Mouse (Mus musculus) liver, embryonic 14.5 days (tissue): Measurements from ENCODE around the gene Myo7a.

Experiments
- CTCF ChIP-seq: IDR thresholded peaks from 2 replicates; pipeline ENCODE4 v1.5.1; 2016; ENCODE audit warnings: antibody characterized with exemption, low read depth, control low read depth
- EP300 ChIP-seq: IDR thresholded peaks from 2 replicates; pipeline ENCODE4 v1.6.1; 2016; ENCODE audit warnings: antibody characterized with exemption, low read depth

DNA sequence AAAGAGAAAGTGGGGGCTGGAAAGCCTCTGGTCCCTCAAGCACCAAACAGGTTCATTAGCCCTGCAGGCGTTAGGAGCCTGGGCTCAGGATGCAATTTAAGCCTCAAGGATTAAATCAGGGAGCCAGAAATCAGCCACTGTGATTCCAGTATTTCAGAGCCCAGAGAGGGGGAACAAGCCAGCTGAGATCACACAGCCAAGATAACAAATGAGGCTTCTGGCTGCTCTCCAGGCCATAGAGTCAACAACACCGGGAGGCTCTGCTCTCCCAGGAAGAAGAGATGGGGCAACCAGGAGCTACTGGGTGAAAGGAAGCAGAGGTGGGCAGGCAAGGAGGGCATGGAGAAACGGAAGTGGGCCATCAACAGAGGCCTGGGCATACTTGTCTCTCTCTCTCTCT lies 44.4 kb upstream of the Myo7a start:
- TF ChIP-seq CTCF = no peak
- no peak for TF ChIP-seq EP300
